Mouse (Mus musculus) stomach, postnatal 0 days (tissue): ENCODE measurements around the gene Rrp8.

Source experiments
- CTCF ChIP-seq: IDR thresholded peaks from 2 replicates; pipeline ENCODE4 v1.5.1; 2016; ENCODE audit warnings: antibody characterized with exemption, low read depth, mild to moderate bottlenecking, moderate library complexity
- EP300 ChIP-seq: optimal IDR thresholded peaks from 2 replicates; pipeline ENCODE3; 2016; ENCODE audit warnings: antibody characterized with exemption

DNA sequence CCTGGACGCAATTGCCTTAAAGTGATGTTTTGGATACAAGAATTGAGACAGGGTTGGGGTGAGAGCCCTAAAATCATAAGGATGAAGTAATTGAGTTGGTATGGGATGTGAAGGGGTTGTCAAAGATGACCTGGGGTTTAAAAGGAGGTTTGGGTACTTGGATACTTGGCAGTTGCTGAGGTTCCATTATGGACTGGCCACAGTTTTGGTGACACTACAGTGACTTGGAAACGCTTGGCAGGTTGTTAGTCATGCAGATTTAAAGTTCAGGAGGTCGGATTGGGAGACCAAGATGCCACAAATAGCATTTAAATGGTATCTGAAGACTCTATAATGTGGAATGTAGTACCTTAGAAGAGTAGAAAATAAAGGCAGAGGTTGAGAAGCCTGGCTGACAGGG is 463 bp upstream of the Rrp8 start:
- TF ChIP-seq CTCF (no peak), EP300 (no peak)
